Mouse (Mus musculus) lung, postnatal 0 days (tissue): ENCODE results near the gene Ankrd53. TPM values are rescaled to one million over a fixed set of nuclear protein-coding genes. Genes with fewer than 3 reads are reported as not detected.

Experiments
- ATAC-seq: fragments of 200-750 bp; cut with Nextera tagmentation; 2 replicates; pipeline ENCODE4 v1.8.0; 2017; ENCODE audit warnings: moderate library complexity
- DNase-seq: peaks from one replicate; pipeline ENCODE4 v3.0.0-alpha.2; 2016; ENCODE audit warnings: low spot score
- H3K27ac ChIP-seq: fragments of 300-500 bp; sonication (generic); 2 replicates; pipeline ENCODE4 v1.5.1; 2014; ENCODE audit warnings: antibody characterized with exemption, mild to moderate bottlenecking, low read length, mixed read lengths
- H3K27me3 ChIP-seq: fragments of 300-500 bp; sonication (generic); replicated peaks from 2 replicates; pipeline ENCODE4 v1.6.1; 2014; ENCODE audit warnings: low read length, mixed read lengths; ENCODE audit not compliant: insufficient read depth
- H3K36me3 ChIP-seq: fragments of 300-500 bp; sonication (generic); 2 replicates; pipeline ENCODE4 v1.6.1; 2014; ENCODE audit warnings: low read length, mixed read lengths; ENCODE audit not compliant: insufficient read depth
- H3K4me1 ChIP-seq: fragments of 300-500 bp; sonication (generic); 2 replicates; pipeline ENCODE4 v1.6.1; 2014; ENCODE audit warnings: antibody characterized with exemption, low read depth, low read length, mixed read lengths; ENCODE audit not compliant: insufficient read depth
- H3K4me2 ChIP-seq: fragments of 300-500 bp; sonication (generic); replicated peaks from 2 replicates; pipeline ENCODE4 v1.6.1; 2014; ENCODE audit warnings: low read depth, mild to moderate bottlenecking, low read length, moderate library complexity, mixed read lengths
- H3K4me3 ChIP-seq: fragments of 300-500 bp; sonication (generic); 2 replicates; pipeline ENCODE4 v1.5.1; 2014; ENCODE audit warnings: low read depth, low read length
- H3K9ac ChIP-seq: fragments of 300-500 bp; sonication (generic); replicated peaks from 2 replicates; pipeline ENCODE4 v1.6.1; 2014; ENCODE audit warnings: low read depth, mild to moderate bottlenecking
- H3K9me3 ChIP-seq: fragments of 300-500 bp; sonication (generic); 2 replicates; pipeline ENCODE4 v1.6.1; 2016; ENCODE audit warnings: low read length, mixed read lengths
- CTCF ChIP-seq: IDR thresholded peaks from 2 replicates; pipeline ENCODE4 v1.5.1; 2016; ENCODE audit warnings: antibody characterized with exemption, mild to moderate bottlenecking
- EP300 ChIP-seq: IDR thresholded peaks from 2 replicates; pipeline ENCODE4 v1.6.1; 2016; ENCODE audit warnings: antibody characterized with exemption, mild to moderate bottlenecking, control low read depth
- WGBS: fragments of 180-500 bp; shearing (Covaris S2); extraction: QIAGEN DNeasy Blood & Tissue Kit; methylation state at CpG from one replicate; pipeline ENCODE4 v1.1.7; 2014; 5-methylcytosine and 5-hydroxymethylcytosine counted together
- polyA plus RNA-seq: library from polyadenylated mRNA; unstranded; fragments of >200 nt; fragmentation: Nextera tagmentation; extraction: Ambion mirVana; gene quantifications from 2 replicates; pipeline ENCODE4 v1.2.1, GENCODE M21; 2015

Gene Ankrd53
- polyA plus RNA-seq: 0.12 TPM in 1 of 2 replicates, not detected in the other

- no peak for ATAC-seq
- peaks cover 26% of the 10 kb centered on the region for H3K27me3 ChIP-seq
These were observed at the start of gene Ankrd53 for GRCm38 (mm10) chr6:83762344-83762743. TSS of gene Ankrd53 (plus strand) at chr6:83762644.

GRCm38 (mm10) chr6:83713271-83714136 is 48.9 kb upstream of the Ankrd53 start:
- DNase-seq (no peak), ATAC-seq (no peak)
- no peaks in the 10 kb centered on the region for H3K36me3 ChIP-seq
- peaks cover 4% of the 10 kb centered on the region; the same call in 1 of the 2 replicates for H3K4me1 ChIP-seq
- peaks cover 98% of the 10 kb centered on the region for H3K27me3 ChIP-seq
- 7% methylated on average over 12 of the region's 12 CpGs for WGBS
- H3K27ac ChIP-seq: no peak overlapping the region
- no peak overlapping the region for H3K9ac ChIP-seq
- H3K4me2 ChIP-seq: no peak overlapping the region
- no peak for TF ChIP-seq CTCF
- TF ChIP-seq EP300: no peak
- no peaks in the 10 kb centered on the region for H3K9me3 ChIP-seq
- no peak overlapping the region for H3K4me3 ChIP-seq

More at GRCm38 (mm10) chr6:83762344-83762743, at the start of gene Ankrd53:
- 24% methylated on average over 6 of the region's 6 CpGs for WGBS
- H3K27ac ChIP-seq: no peak within 1 kb of the TSS
- peak within 1 kb of the TSS; percentile 51 for H3K4me2 ChIP-seq
- no peak for DNase-seq
- H3K4me1 ChIP-seq: 0 out of 2 replicates have a peak, but pooled peaks cover 5% of the 10 kb centered on the region
- peak within 1 kb of the TSS; percentile 14; the same call in 1 of the 2 replicates for H3K4me3 ChIP-seq
- H3K9me3 ChIP-seq: no peaks in the 10 kb centered on the region
- no peak within 1 kb of the TSS for H3K9ac ChIP-seq
- H3K36me3 ChIP-seq: no peaks in the 10 kb centered on the region
- TF ChIP-seq CTCF (no peak), EP300 (no peak)

GRCm38 (mm10) chr6:83714221-83715123 is 48.0 kb upstream of the Ankrd53 start:
- H3K4me3 ChIP-seq: 0 out of 2 replicates have a peak overlapping the region, but pooled peaks have one; percentile 3
- no peaks in the 10 kb centered on the region for H3K36me3 ChIP-seq
- peaks cover 95% of the 10 kb centered on the region for H3K27me3 ChIP-seq
- H3K4me1 ChIP-seq: peaks cover 4% of the 10 kb centered on the region; the same call in 1 of the 2 replicates
- WGBS: 2% methylated on average over 34 of the region's 34 CpGs
- no peak overlapping the region for H3K9ac ChIP-seq
- no peak for TF ChIP-seq EP300
- H3K27ac ChIP-seq: no peak overlapping the region
- 0 out of 2 replicates have a peak overlapping the region, but pooled peaks have one; percentile 11 for H3K4me2 ChIP-seq
- ATAC-seq (no peak), DNase-seq (peak; percentile 30)
- H3K9me3 ChIP-seq: no peaks in the 10 kb centered on the region

- DNase-seq: no peak
- H3K27me3 ChIP-seq: peaks cover 84% of the 10 kb centered on the region
- no peaks in the 10 kb centered on the region for H3K9me3 ChIP-seq
- WGBS: 4% methylated on average over 30 of the region's 30 CpGs
- H3K4me3 ChIP-seq: no peak overlapping the region
- ATAC-seq: no peak
- H3K4me2 ChIP-seq: no peak overlapping the region
- H3K4me1 ChIP-seq: peaks cover 4% of the 10 kb centered on the region; the same call in 1 of the 2 replicates
- H3K27ac ChIP-seq: no peak overlapping the region
- H3K36me3 ChIP-seq: no peaks in the 10 kb centered on the region
- H3K9ac ChIP-seq: no peak overlapping the region
- TF ChIP-seq CTCF (no peak), EP300 (no peak)
These were observed 46.8 kb upstream of the Ankrd53 start for GRCm38 (mm10) chr6:83715461-83716196.

- WGBS: 2% methylated on average over 8 of the region's 8 CpGs
- Histone ChIP-seq H3K4me2 (no peak overlapping the region), H3K4me3 (no peak overlapping the region), H3K9ac (no peak overlapping the region), H3K36me3 (no peaks in the 10 kb centered on the region), H3K4me1 (peaks cover 4% of the 10 kb centered on the region; the same call in 1 of the 2 replicates), H3K27me3 (peaks cover 78% of the 10 kb centered on the region), H3K27ac (no peak overlapping the region), H3K9me3 (no peaks in the 10 kb centered on the region)
- TF ChIP-seq EP300: no peak
- TF ChIP-seq CTCF: no peak
- no peak for ATAC-seq
- DNase-seq: no peak
These were observed 45.4 kb upstream of the Ankrd53 start for GRCm38 (mm10) chr6:83717026-83717425.
